Mouse (Mus musculus) liver, adult 2 months (tissue): ENCODE measurements around the gene St6galnac3.

Experiments
- CTCF ChIP-seq: fragments of 200-500 bp; IDR thresholded peaks from 2 replicates; pipeline ENCODE4 v1.5.1; 2011; ENCODE audit warnings: low read depth, low read length, control low read depth
- POLR2A ChIP-seq: fragments of 200-500 bp; IDR thresholded peaks from 2 replicates; pipeline ENCODE4 v1.6.1; 2011; ENCODE audit warnings: low read length, control low read depth; ENCODE audit not compliant: insufficient read depth; ENCODE audit errors: extremely low read depth

GRCm38 (mm10) chr3:153359966-153360365 is 365.0 kb downstream of the St6galnac3 start:
- TF ChIP-seq POLR2A (no peak), CTCF (no peak)
